ENCODE assay signal across 28 mouse cellular contexts in genomic region chr16:97882891-97883290, GRCm38 (mm10). TPM values are rescaled to one million over a fixed set of nuclear protein-coding genes. Genes with fewer than 3 reads are reported as not detected.
DNase-seq lines count a peak whose midpoint lies in the region; ATAC-seq and TF ChIP-seq lines count a peak whose summit lies in the region.
"Had no signal": no experiment of that assay in that cellular context is flagged by ENCODE, and none has a peak within 500 bp of the region (broad histone marks: within the 10 kb centered on the region; RNA-seq: fewer than 3 reads in every experiment).

No protein-coding gene starts in this region.

- intact Hi-C loops in gastrocnemius, adult 2 months (cut with DNase I): no loop called here

- no peak overlapping the region for H3K4me2 ChIP-seq in kidney, embryonic 15.5 days
- H3K4me2 ChIP-seq in kidney, postnatal 0 days (ENCODE audit: low read length): no peak overlapping the region
- H3K4me2 ChIP-seq: embryonic facial prominence, embryonic 13.5 days; forebrain, embryonic 12.5 days; forebrain, embryonic 15.5 days; heart, embryonic 12.5 days; heart, embryonic 15.5 days; hindbrain, embryonic 13.5 days had no signal

- H3K27ac ChIP-seq in gastrocnemius, adult 2 months: peak overlapping the region; percentile 64
- H3K27ac ChIP-seq in kidney, adult 2 months (ENCODE audit: insufficient read depth, low read depth, low read length): no peak overlapping the region
- H3K27ac ChIP-seq in kidney, embryonic 15.5 days: no peak overlapping the region
- no peak overlapping the region for H3K27ac ChIP-seq in kidney, postnatal 0 days
- H3K27ac ChIP-seq: embryonic facial prominence, embryonic 10.5 days; embryonic facial prominence, embryonic 13.5 days; forebrain, embryonic 12.5 days; forebrain, embryonic 15.5 days; heart, embryonic 15.5 days; hindbrain, embryonic 10.5 days; hindbrain, embryonic 13.5 days had no signal

- no peak for ATAC-seq in kidney, embryonic 15.5 days (replicated peaks; ENCODE audit: low FRiP score)
- peak; percentile 36; the same call in 1 of the 2 replicates for ATAC-seq in kidney, postnatal 0 days (replicated peaks; ENCODE audit: low FRiP score, low read depth)
- ATAC-seq: activated CD4-positive, CD25-positive, alpha-beta regulatory T cell, adult 4 months; forebrain, embryonic 15.5 days had no signal

- no peaks in the 10 kb centered on the region for H3K9me3 ChIP-seq in kidney, embryonic 15.5 days (replicated peaks)
- H3K9me3 ChIP-seq in kidney, postnatal 0 days (replicated peaks; ENCODE audit: low read length): no peaks in the 10 kb centered on the region
- H3K9me3 ChIP-seq: embryonic facial prominence, embryonic 10.5 days; embryonic facial prominence, embryonic 13.5 days; forebrain, embryonic 12.5 days; forebrain, embryonic 15.5 days; heart, embryonic 15.5 days; hindbrain, embryonic 10.5 days; hindbrain, embryonic 13.5 days had no signal

- no peak for TF ChIP-seq POLR2A in kidney, adult 2 months (IDR thresholded peaks at IDR 0.05; ENCODE audit: low read depth, low read length)

- H3K27me3 ChIP-seq in kidney, adult 2 months (replicated peaks; ENCODE audit: control insufficient read depth, insufficient read depth, low read length): no peaks in the 10 kb centered on the region
- no peaks in the 10 kb centered on the region for H3K27me3 ChIP-seq in kidney, embryonic 15.5 days
- no peaks in the 10 kb centered on the region for H3K27me3 ChIP-seq in kidney, postnatal 0 days (ENCODE audit: insufficient read depth, low read length)
- H3K27me3 ChIP-seq: embryonic facial prominence, embryonic 13.5 days; forebrain, embryonic 12.5 days; forebrain, embryonic 15.5 days; heart, embryonic 12.5 days; heart, embryonic 15.5 days; hindbrain, embryonic 13.5 days had no signal

- no peak for TF ChIP-seq CTCF in gastrocnemius, adult 2 months (IDR thresholded peaks at IDR 0.05)
- TF ChIP-seq CTCF in kidney, adult 2 months (conservative IDR thresholded peaks at IDR 0.05; ENCODE audit: insufficient read depth, insufficient read length, low read depth, low read length): no peak
- no peak for TF ChIP-seq CTCF in kidney, postnatal 0 days (IDR thresholded peaks at IDR 0.05; ENCODE audit: low read depth)

- H3K9ac ChIP-seq in kidney, embryonic 15.5 days: no peak overlapping the region
- H3K9ac ChIP-seq in kidney, postnatal 0 days (ENCODE audit: low read depth, low read length): no peak overlapping the region
- H3K9ac ChIP-seq: embryonic facial prominence, embryonic 13.5 days; forebrain, embryonic 12.5 days; forebrain, embryonic 15.5 days; heart, embryonic 12.5 days; heart, embryonic 15.5 days; hindbrain, embryonic 13.5 days had no signal

- DNase-seq in gastrocnemius, adult 2 months: no peak
- DNase-seq in gastrocnemius, postnatal 10 days: no peak
- DNase-seq in kidney, adult 2 months: peak; percentile 74
- no peak for DNase-seq in kidney, postnatal 0 days (ENCODE audit: low spot score)
- DNase-seq in kidney, postnatal 36 days: peak; percentile 43 to 58
- DNase-seq in frontal cortex, postnatal 36 days (ENCODE audit: low spot score in 2 of 2): no peak
- DNase-seq: adrenal gland, adult 8-10 months; adrenal gland, postnatal 25 days; cerebellum, adult 11-12 months; cerebellum, adult 8-10 months; cerebellum, postnatal 10 days; cerebellum, postnatal 36 days; embryo, embryonic 11 days; gastrocnemius, postnatal 25 days; heart, adult 18-20 months; heart, postnatal 10 days; heart, postnatal 36 days had no signal

- H3K36me3 ChIP-seq in kidney, adult 2 months (ENCODE audit: control insufficient read depth, insufficient read depth, low read length): peaks cover 2% of the 10 kb centered on the region; the same call in 1 of the 2 replicates
- H3K36me3 ChIP-seq in kidney, embryonic 15.5 days: peaks cover 48% of the 10 kb centered on the region
- 0 out of 2 replicates have a peak, but pooled peaks cover 9% of the 10 kb centered on the region for H3K36me3 ChIP-seq in kidney, postnatal 0 days (ENCODE audit: insufficient read depth, low read length)
- H3K36me3 ChIP-seq: forebrain, embryonic 15.5 days had no signal

- no peak overlapping the region for H3K4me3 ChIP-seq in gastrocnemius, adult 2 months
- no peak overlapping the region for H3K4me3 ChIP-seq in kidney, adult 2 months (ENCODE audit: insufficient read depth, low read depth, low read length)
- H3K4me3 ChIP-seq in kidney, embryonic 15.5 days (replicated peaks): no peak overlapping the region
- H3K4me3 ChIP-seq in kidney, postnatal 0 days (replicated peaks; ENCODE audit: low read depth, low read length): no peak overlapping the region
- H3K4me3 ChIP-seq: embryonic facial prominence, embryonic 10.5 days; embryonic facial prominence, embryonic 13.5 days; erythroblast, embryonic 14.5 days; forebrain, embryonic 12.5 days; forebrain, embryonic 15.5 days; heart, embryonic 12.5 days; heart, embryonic 15.5 days; hindbrain, embryonic 10.5 days; hindbrain, embryonic 13.5 days had no signal

- no peaks in the 10 kb centered on the region; the same call in 1 of the 2 replicates for H3K4me1 ChIP-seq in kidney, adult 2 months (ENCODE audit: control insufficient read depth, insufficient read depth, low read length)
- no peaks in the 10 kb centered on the region for H3K4me1 ChIP-seq in kidney, embryonic 15.5 days
- no peaks in the 10 kb centered on the region for H3K4me1 ChIP-seq in kidney, postnatal 0 days (replicated peaks; ENCODE audit: insufficient read depth, low read length)
- H3K4me1 ChIP-seq: embryonic facial prominence, embryonic 10.5 days; embryonic facial prominence, embryonic 13.5 days; forebrain, embryonic 12.5 days; forebrain, embryonic 15.5 days; heart, embryonic 12.5 days; heart, embryonic 15.5 days; hindbrain, embryonic 10.5 days; hindbrain, embryonic 13.5 days had no signal

RNA-seq across cellular contexts. Expression of gene Prdm15, which starts 31.2 kb away (rescaled TPM):
- total RNA-seq in gastrocnemius, adult 2 months (2021): 10 to 100 TPM in 1 of 2 experiments, 1 to 10 TPM in 1; 6.7 to 10.2 TPM
- total RNA-seq in gastrocnemius, postnatal 10 days (2021): 1 to 10 TPM; 4.9 to 8.4 TPM
- 5.6 and 7.3 TPM in 2 replicates for polyA plus RNA-seq in kidney, adult 2 months (2012; rRNA removed)
- polyA plus RNA-seq in kidney, embryonic 15.5 days (2015; fragmentation: Nextera tagmentation; extraction: Ambion mirVana): 9.7 and 11.6 TPM in 2 replicates
- polyA plus RNA-seq in kidney, postnatal 0 days (2015; fragmentation: Nextera tagmentation; extraction: Ambion mirVana): 4.3 and 4.4 TPM in 2 replicates

Comparison
In these comparisons a context has a peak if more than half of its experiments do, and no peak if none do; other contexts are left out.
1. DNase-seq: peak in kidney, adult 2 months (single experiment) and kidney, postnatal 36 days (2 of 2); none in gastrocnemius, adult 2 months (single experiment), gastrocnemius, postnatal 10 days (single experiment), kidney, postnatal 0 days (single experiment) and frontal cortex, postnatal 36 days (0 of 2).